Mouse (Mus musculus) stomach, postnatal 0 days (tissue): ENCODE measurements at regions not wholly inside any gene's neighbourhood (a gene's known extent, or its start where the extent isn't known, plus 50 kb on each side); places are given as distances from the start of the nearest gene placed in this dataset.

Source experiments
- ATAC-seq: fragments of 200-750 bp; cut with Nextera tagmentation; 2 replicates; pipeline ENCODE4 v1.8.0; 2017; ENCODE audit not compliant: low FRiP score, low TSS enrichment
- DNase-seq: peaks from one replicate; pipeline ENCODE4 v3.0.0-alpha.2; 2016; ENCODE audit warnings: low spot score
- H3K27ac ChIP-seq: fragments of 300-500 bp; sonication (generic); replicated peaks from 2 replicates; pipeline ENCODE4 v1.5.1; 2014; ENCODE audit warnings: mild to moderate bottlenecking, control low read depth
- H3K27me3 ChIP-seq: fragments of 300-500 bp; sonication (generic); 2 replicates; pipeline ENCODE4 v1.6.1; 2014; ENCODE audit warnings: low read length; ENCODE audit not compliant: control insufficient read depth, insufficient read depth
- H3K36me3 ChIP-seq: fragments of 300-500 bp; sonication (generic); 2 replicates; pipeline ENCODE4 v1.6.1; 2014; ENCODE audit warnings: low read length, mixed read lengths; ENCODE audit not compliant: control insufficient read depth, insufficient read depth
- H3K4me1 ChIP-seq: fragments of 300-500 bp; sonication (generic); replicated peaks from 2 replicates; pipeline ENCODE4 v1.6.1; 2014; ENCODE audit warnings: antibody characterized with exemption; ENCODE audit not compliant: control insufficient read depth, insufficient read depth
- H3K4me2 ChIP-seq: fragments of 300-500 bp; sonication (generic); replicated peaks from 2 replicates; pipeline ENCODE4 v1.6.1; 2014; ENCODE audit warnings: low read depth, mild to moderate bottlenecking, control low read depth, moderate library complexity
- H3K4me3 ChIP-seq: fragments of 300-500 bp; sonication (generic); 2 replicates; pipeline ENCODE4 v1.5.1; 2014; ENCODE audit warnings: low read depth, low read length, control low read depth
- H3K9ac ChIP-seq: fragments of 300-500 bp; sonication (generic); 2 replicates; pipeline ENCODE4 v1.6.1; 2014; ENCODE audit warnings: mild to moderate bottlenecking, low read length, control low read depth, mixed read lengths
- H3K9me3 ChIP-seq: fragments of 300-500 bp; sonication (generic); 2 replicates; pipeline ENCODE4 v1.6.1; 2016; ENCODE audit warnings: low read length; ENCODE audit not compliant: control insufficient read depth
- CTCF ChIP-seq: IDR thresholded peaks from 2 replicates; pipeline ENCODE4 v1.5.1; 2016; ENCODE audit warnings: antibody characterized with exemption, low read depth, mild to moderate bottlenecking, moderate library complexity
- EP300 ChIP-seq: optimal IDR thresholded peaks from 2 replicates; pipeline ENCODE3; 2016; ENCODE audit warnings: antibody characterized with exemption
- WGBS: fragments of 180-500 bp; shearing (Covaris S2); extraction: QIAGEN DNeasy Blood & Tissue Kit; methylation state at CpG from one replicate; pipeline ENCODE4 v1.1.7; 2014; 5-methylcytosine and 5-hydroxymethylcytosine counted together

- 84% methylated on average over 3 of the region's 3 CpGs for WGBS
- H3K4me3 ChIP-seq, result no peak overlapping the region
- no peaks in the 10 kb centered on the region for H3K36me3 ChIP-seq
- no peak overlapping the region for H3K9ac ChIP-seq
- no peaks in the 10 kb centered on the region for H3K4me1 ChIP-seq
- DNase-seq (no peak), ATAC-seq (no peak)
- no peaks in the 10 kb centered on the region for H3K27me3 ChIP-seq
- H3K9me3 ChIP-seq, result 0 out of 2 replicates have a peak, but pooled peaks cover 4% of the 10 kb centered on the region
- H3K4me2 ChIP-seq, result no peak overlapping the region
- no peak for TF ChIP-seq EP300
- no peak for TF ChIP-seq CTCF
- H3K27ac ChIP-seq, result no peak overlapping the region
Observed at GRCm38 (mm10) chr12:48099727-48100126, 1281.0 kb upstream of the Nova1 start.

GRCm38 (mm10) chr12:48086988-48087387 is 1268.3 kb upstream of the Nova1 start:
- Histone ChIP-seq H3K4me1 (no peaks in the 10 kb centered on the region), H3K4me3 (no peak overlapping the region), H3K27me3 (no peaks in the 10 kb centered on the region), H3K9ac (no peak overlapping the region), H3K4me2 (no peak overlapping the region), H3K9me3 (no peaks in the 10 kb centered on the region), H3K27ac (no peak overlapping the region), H3K36me3 (no peaks in the 10 kb centered on the region)
- WGBS, result 86% methylated on average over 5 of the region's 5 CpGs
- DNase-seq (no peak), ATAC-seq (no peak)
- TF ChIP-seq CTCF (no peak), EP300 (no peak)

- no peak overlapping the region for H3K27ac ChIP-seq
- WGBS, result 73% methylated on average over 3 of the region's 3 CpGs
- H3K4me3 ChIP-seq, result no peak overlapping the region
- H3K9me3 ChIP-seq, result no peaks in the 10 kb centered on the region
- DNase-seq (no peak), ATAC-seq (no peak)
- no peaks in the 10 kb centered on the region for H3K4me1 ChIP-seq
- no peaks in the 10 kb centered on the region for H3K36me3 ChIP-seq
- H3K4me2 ChIP-seq, result no peak overlapping the region
- H3K27me3 ChIP-seq, result no peaks in the 10 kb centered on the region
- no peak overlapping the region for H3K9ac ChIP-seq
- no peak for TF ChIP-seq CTCF
- no peak for TF ChIP-seq EP300
Observed at GRCm38 (mm10) chr12:48083377-48083776, 1264.6 kb upstream of the Nova1 start.

- Histone ChIP-seq H3K4me1 (no peaks in the 10 kb centered on the region), H3K9me3 (no peaks in the 10 kb centered on the region), H3K27me3 (no peaks in the 10 kb centered on the region), H3K27ac (no peak overlapping the region), H3K4me2 (no peak overlapping the region), H3K9ac (no peak overlapping the region), H3K36me3 (no peaks in the 10 kb centered on the region), H3K4me3 (no peak overlapping the region)
- DNase-seq, result no peak
- no peak for TF ChIP-seq EP300
- TF ChIP-seq CTCF, result no peak
- WGBS, result 71% methylated on average over 2 of the region's 2 CpGs
- ATAC-seq, result no peak
Observed at GRCm38 (mm10) chr12:48062620-48062942, 1243.9 kb upstream of the Nova1 start.

GRCm38 (mm10) chr12:48061898-48062619 is 1243.3 kb upstream of the Nova1 start:
- Histone ChIP-seq H3K4me3 (no peak overlapping the region), H3K27me3 (no peaks in the 10 kb centered on the region), H3K9me3 (no peaks in the 10 kb centered on the region), H3K36me3 (no peaks in the 10 kb centered on the region), H3K4me2 (no peak overlapping the region), H3K4me1 (no peaks in the 10 kb centered on the region), H3K27ac (no peak overlapping the region), H3K9ac (no peak overlapping the region)
- ATAC-seq (no peak), DNase-seq (no peak)
- WGBS, result 65% methylated on average over 8 of the region's 8 CpGs
- TF ChIP-seq EP300 (no peak), CTCF (no peak)

- Histone ChIP-seq H3K4me2 (no peak overlapping the region), H3K4me3 (no peak overlapping the region), H3K9ac (no peak overlapping the region), H3K4me1 (no peaks in the 10 kb centered on the region), H3K27me3 (no peaks in the 10 kb centered on the region), H3K36me3 (no peaks in the 10 kb centered on the region), H3K9me3 (no peaks in the 10 kb centered on the region), H3K27ac (no peak overlapping the region)
- DNase-seq (no peak), ATAC-seq (no peak)
- no peak for TF ChIP-seq CTCF
- TF ChIP-seq EP300, result no peak
Observed at GRCm38 (mm10) chr12:48020416-48020815, 1201.7 kb upstream of the Nova1 start.
